Mouse (Mus musculus): ENCODE results near the gene Sla2. TPM values are rescaled to one million over a fixed set of nuclear protein-coding genes. Genes with fewer than 3 reads are reported as not detected.

Gene Sla2
- total and polyA plus RNA-seq, 3 experiments, result 1.1 to 3.8 (median 1.4) TPM

- H3K27ac ChIP-seq (ENCODE audit: insufficient read depth, low read depth), result no peak overlapping the region
- H3K79me2 ChIP-seq (replicated peaks; ENCODE audit: control insufficient read depth, extremely low read depth, insufficient read depth, poor library complexity, severe bottlenecking), result peaks cover 18% of the 10 kb centered on the region; the same call in 1 of the 2 replicates
- dilution Hi-C loops (cut with MboI; ENCODE audit: extremely low pct_ligation_motif_present, extremely low pct_unique_long_range_greater_than_20kb, low sequenced_read_pairs) (no loop called here), in situ Hi-C loops (cut with MboI; ENCODE audit: low pct_ligation_motif_present, low pct_unique_long_range_greater_than_20kb, low sequenced_read_pairs) (no loop called here)
- no peaks in the 10 kb centered on the region for H3K9me3 ChIP-seq (replicated peaks; ENCODE audit: low read length)
- peaks cover 0 to 27% of the 10 kb centered on the region in 2 experiments for H3K36me3 ChIP-seq (replicated peaks in 1 of 2; ENCODE audit: control insufficient read depth in 1 of 2, insufficient read depth in 1 of 2, low read length in 1 of 2)
- peak overlapping the region; percentile 65 for H3K9ac ChIP-seq (ENCODE audit: insufficient read depth, low read depth)
- TF ChIP-seq ETS1 (conservative IDR thresholded peaks at IDR 0.05; ENCODE audit: low read depth, low read length) (no peak), MAZ (IDR thresholded peaks at IDR 0.05; ENCODE audit: low read depth, low read length) (no peak; the same call in 1 of the 2 replicates), ZKSCAN1 (IDR thresholded peaks at IDR 0.05; ENCODE audit: borderline replicate concordance, low read depth, low read length) (no peak), RAD21 (IDR thresholded peaks at IDR 0.05; ENCODE audit: low read depth, low read length) (no peak), PAX5 (IDR thresholded peaks at IDR 0.05; ENCODE audit: low read length) (no peak), MAX (IDR thresholded peaks at IDR 0.05; ENCODE audit: low read length) (no peak; the same call in 1 of the 2 replicates), NELFE (IDR thresholded peaks at IDR 0.05; ENCODE audit: low read depth, low read length) (no peak), POLR2A (IDR thresholded peaks at IDR 0.05; ENCODE audit: low read depth, low read length) (no peak), POLR2AphosphoS2 (IDR thresholded peaks at IDR 0.05; ENCODE audit: low read depth, low read length) (no peak), RCOR1 (conservative IDR thresholded peaks at IDR 0.05; ENCODE audit: low read depth, low read length) (no peak), MXI1 (IDR thresholded peaks at IDR 0.05; ENCODE audit: low read depth, low read length) (no peak), SIN3A (IDR thresholded peaks at IDR 0.05; ENCODE audit: low read length) (no peak; the same call in 1 of the 2 replicates), EP300 (IDR thresholded peaks at IDR 0.05; ENCODE audit: low read length) (no peak), GABPA (IDR thresholded peaks at IDR 0.05; ENCODE audit: insufficient replicate concordance, low read depth, low read length) (no peak), SMC3 (IDR thresholded peaks at IDR 0.05; ENCODE audit: low read depth, low read length) (no peak), TCF12 (IDR thresholded peaks at IDR 0.05; ENCODE audit: low read depth, low read length) (no peak), NRF1 (IDR thresholded peaks at IDR 0.05; ENCODE audit: low read depth, low read length) (peak; percentile 50), HCFC1 (IDR thresholded peaks at IDR 0.05; ENCODE audit: low read depth, low read length) (no peak), MAFK (IDR thresholded peaks at IDR 0.05; ENCODE audit: insufficient replicate concordance, low read length) (no peak), KAT2A (IDR thresholded peaks at IDR 0.05; ENCODE audit: insufficient replicate concordance, low read length) (no peak), MEF2A (IDR thresholded peaks at IDR 0.05; ENCODE audit: borderline replicate concordance, low read depth, low read length) (no peak), CHD2 (IDR thresholded peaks at IDR 0.05; ENCODE audit: low read length) (peak; percentile 84), IRF4 (IDR thresholded peaks at IDR 0.05; ENCODE audit: low read depth, low read length) (no peak), UBTF (IDR thresholded peaks at IDR 0.05; ENCODE audit: low read depth, low read length) (0 out of 2 replicates have a peak, but pooled peaks have one; percentile 54)
- H3K27me3 ChIP-seq (replicated peaks), result no peaks in the 10 kb centered on the region
- DNase-seq (ENCODE audit: extremely low read depth), result no peak
- H3K4me3 ChIP-seq (replicated peaks in 1 of 3; ENCODE audit: low read depth in 2 of 3, low read length in 2 of 3, poor library complexity in 1 of 3), result peak overlapping the region; percentile 61 to 80 (median 79)
- H3K4me2 ChIP-seq (ENCODE audit: insufficient read depth, low read depth, poor library complexity, severe bottlenecking), result peak overlapping the region; percentile 55
- peaks cover 4 to 40% of the 10 kb centered on the region in 2 experiments for H3K4me1 ChIP-seq (ENCODE audit: control insufficient read depth in 1 of 2, insufficient read depth in 2 of 2)
Measured at GRCm38 (mm10) chr2:156840301-156841027, 46.5 kb downstream of the Sla2 start.
